Mouse (Mus musculus): ENCODE data around the gene Ankrd34b. TPM values are rescaled to one million over a fixed set of nuclear protein-coding genes. Genes with fewer than 3 reads are reported as not detected.
A peak's percentile ranks its signal among the peaks of the same experiment; 100 is the strongest.

Ankrd34b gene
- 0.08 TPM in 1 of 2 replicates, not detected in the other for polyA plus RNA-seq (2014; fragmentation: Nextera tagmentation; extraction: Ambion mirVana)

- Histone ChIP-seq H3K27me3 (ENCODE audit: control insufficient read depth, insufficient read depth, low read length) (peaks cover 39% of the 10 kb centered on the region), H3K4me1 (replicated peaks; ENCODE audit: control insufficient read depth, insufficient read depth, low read length) (peaks cover 6% of the 10 kb centered on the region; the same call in 1 of the 2 replicates), H3K9ac (ENCODE audit: low read length) (peak within 1 kb of the TSS; percentile 43; the same call in 1 of the 2 replicates), H3K4me3 (ENCODE audit: low read depth, low read length) (peak within 1 kb of the TSS; percentile 54), H3K4me2 (ENCODE audit: low read depth, low read length, severe bottlenecking) (peak within 1 kb of the TSS; percentile 96), H3K36me3 (ENCODE audit: control insufficient read depth, insufficient read depth, low read length) (no peaks in the 10 kb centered on the region), H3K9me3 (ENCODE audit: control insufficient read depth, low read length) (no peaks in the 10 kb centered on the region), H3K27ac (ENCODE audit: low read depth, low read length) (no peak within 1 kb of the TSS)
- ATAC-seq (replicated peaks; ENCODE audit: low FRiP score): peak; percentile 83
- WGBS: under 1% methylated on average over 52 of the region's 54 CpGs
- DNase-seq (ENCODE audit: low spot score): peak; percentile 75
Observed at GRCm38 (mm10) chr13:92425758-92426264, at the start of gene Ankrd34b. Gene Ankrd34b, plus strand, starts transcription at chr13:92425896.

GRCm38 (mm10) chr13:92387367-92387766, 38.3 kb upstream of the Ankrd34b start:
- Histone ChIP-seq H3K36me3 (ENCODE audit: control insufficient read depth, insufficient read depth, low read length) (no peaks in the 10 kb centered on the region; the same call in 1 of the 2 replicates), H3K9me3 (ENCODE audit: control insufficient read depth, low read length) (no peaks in the 10 kb centered on the region), H3K4me3 (ENCODE audit: low read depth, low read length) (no peak overlapping the region), H3K27ac (ENCODE audit: low read depth, low read length) (no peak overlapping the region), H3K27me3 (ENCODE audit: control insufficient read depth, insufficient read depth, low read length) (no peaks in the 10 kb centered on the region), H3K4me2 (ENCODE audit: low read depth, low read length, severe bottlenecking) (no peak overlapping the region), H3K4me1 (replicated peaks; ENCODE audit: control insufficient read depth, insufficient read depth, low read length) (no peaks in the 10 kb centered on the region), H3K9ac (ENCODE audit: low read length) (no peak overlapping the region)
- WGBS: 92% methylated on average over 3 of the region's 3 CpGs
- no peak for DNase-seq (ENCODE audit: low spot score)
- no peak for ATAC-seq (replicated peaks; ENCODE audit: low FRiP score)

GRCm38 (mm10) chr13:92393047-92393661, 32.5 kb upstream of the Ankrd34b start:
- Histone ChIP-seq H3K4me3 (ENCODE audit: low read depth, low read length) (no peak overlapping the region), H3K36me3 (ENCODE audit: control insufficient read depth, insufficient read depth, low read length) (no peaks in the 10 kb centered on the region; the same call in 1 of the 2 replicates), H3K27ac (ENCODE audit: low read depth, low read length) (no peak overlapping the region), H3K9me3 (ENCODE audit: control insufficient read depth, low read length) (no peaks in the 10 kb centered on the region), H3K4me1 (replicated peaks; ENCODE audit: control insufficient read depth, insufficient read depth, low read length) (no peaks in the 10 kb centered on the region), H3K4me2 (ENCODE audit: low read depth, low read length, severe bottlenecking) (no peak overlapping the region), H3K27me3 (ENCODE audit: control insufficient read depth, insufficient read depth, low read length) (no peaks in the 10 kb centered on the region), H3K9ac (ENCODE audit: low read length) (no peak overlapping the region)
- no peak for DNase-seq (ENCODE audit: low spot score)
- 76% methylated on average over 12 of the region's 12 CpGs for WGBS
- ATAC-seq (replicated peaks; ENCODE audit: low FRiP score): no peak

DNA sequence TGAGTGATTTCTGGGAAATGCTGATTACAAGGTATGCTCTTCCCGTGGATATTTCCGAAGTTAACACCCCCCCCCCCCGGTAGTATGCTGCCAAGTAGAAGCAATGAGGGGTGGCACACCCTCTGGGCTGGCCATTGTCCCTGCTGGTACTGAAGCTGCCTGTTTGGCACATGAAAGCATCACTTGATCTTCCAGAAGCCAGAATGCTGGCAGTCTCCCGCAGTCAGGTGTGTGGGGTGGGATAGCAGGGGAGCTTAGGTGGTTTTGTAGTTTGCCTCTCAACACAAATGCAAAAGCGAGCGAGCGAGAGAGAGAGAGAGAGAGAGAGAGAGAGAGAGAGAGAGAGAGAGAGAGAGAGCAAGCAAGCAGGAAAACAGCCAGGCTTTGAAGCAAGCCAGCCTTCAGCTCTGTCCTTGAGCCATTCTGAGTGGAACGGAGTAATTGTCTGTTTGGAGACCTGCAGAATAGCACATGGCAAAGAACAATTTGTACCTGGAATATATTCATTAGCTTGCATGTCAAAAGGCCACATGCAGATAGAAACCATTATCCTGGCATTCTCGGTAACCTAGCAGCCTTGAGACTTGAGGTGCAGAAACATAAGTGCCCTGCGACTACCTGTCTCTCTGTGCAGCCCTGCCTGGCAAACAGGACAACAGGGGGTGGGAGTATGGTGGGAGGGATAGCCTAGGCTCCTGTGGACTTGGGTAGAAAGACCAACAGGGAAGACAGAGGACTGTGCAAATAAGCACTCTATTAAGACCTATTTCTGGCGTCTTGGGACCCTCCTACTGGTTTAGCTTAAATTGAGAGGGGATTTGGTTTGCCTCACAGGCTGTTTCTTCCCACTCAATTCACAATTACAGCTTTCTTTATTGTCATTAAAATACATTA, 27.0 kb upstream of the Ankrd34b start:
- H3K9me3 ChIP-seq (ENCODE audit: control insufficient read depth, low read length): no peaks in the 10 kb centered on the region
- no peaks in the 10 kb centered on the region for H3K4me1 ChIP-seq (replicated peaks; ENCODE audit: control insufficient read depth, insufficient read depth, low read length)
- ATAC-seq (replicated peaks; ENCODE audit: low FRiP score): no peak
- H3K27me3 ChIP-seq (ENCODE audit: control insufficient read depth, insufficient read depth, low read length): no peaks in the 10 kb centered on the region
- no peak overlapping the region for H3K27ac ChIP-seq (ENCODE audit: low read depth, low read length)
- no peak overlapping the region for H3K4me3 ChIP-seq (ENCODE audit: low read depth, low read length)
- H3K36me3 ChIP-seq (ENCODE audit: control insufficient read depth, insufficient read depth, low read length): no peaks in the 10 kb centered on the region
- WGBS: 68% methylated on average over 11 of the region's 11 CpGs
- H3K9ac ChIP-seq (ENCODE audit: low read length): no peak overlapping the region
- no peak overlapping the region for H3K4me2 ChIP-seq (ENCODE audit: low read depth, low read length, severe bottlenecking)
- DNase-seq (ENCODE audit: low spot score): no peak

- Histone ChIP-seq H3K27ac (ENCODE audit: low read depth, low read length) (no peak overlapping the region), H3K4me3 (ENCODE audit: low read depth, low read length) (no peak overlapping the region), H3K4me2 (ENCODE audit: low read depth, low read length, severe bottlenecking) (no peak overlapping the region), H3K36me3 (ENCODE audit: control insufficient read depth, insufficient read depth, low read length) (no peaks in the 10 kb centered on the region), H3K9me3 (ENCODE audit: control insufficient read depth, low read length) (no peaks in the 10 kb centered on the region), H3K4me1 (replicated peaks; ENCODE audit: control insufficient read depth, insufficient read depth, low read length) (no peaks in the 10 kb centered on the region), H3K9ac (ENCODE audit: low read length) (no peak overlapping the region), H3K27me3 (ENCODE audit: control insufficient read depth, insufficient read depth, low read length) (no peaks in the 10 kb centered on the region)
- no peak for DNase-seq (ENCODE audit: low spot score)
- no peak for ATAC-seq (replicated peaks; ENCODE audit: low FRiP score)
- WGBS: 85% methylated on average over 2 of the region's 2 CpGs
Observed at GRCm38 (mm10) chr13:92402063-92402462, 23.6 kb upstream of the Ankrd34b start.

GRCm38 (mm10) chr13:92403496-92403895, 22.2 kb upstream of the Ankrd34b start:
- Histone ChIP-seq H3K4me3 (ENCODE audit: low read depth, low read length) (no peak overlapping the region), H3K4me2 (ENCODE audit: low read depth, low read length, severe bottlenecking) (no peak overlapping the region), H3K27ac (ENCODE audit: low read depth, low read length) (no peak overlapping the region), H3K9me3 (ENCODE audit: control insufficient read depth, low read length) (no peaks in the 10 kb centered on the region), H3K36me3 (ENCODE audit: control insufficient read depth, insufficient read depth, low read length) (no peaks in the 10 kb centered on the region), H3K4me1 (replicated peaks; ENCODE audit: control insufficient read depth, insufficient read depth, low read length) (no peaks in the 10 kb centered on the region), H3K9ac (ENCODE audit: low read length) (no peak overlapping the region), H3K27me3 (ENCODE audit: control insufficient read depth, insufficient read depth, low read length) (no peaks in the 10 kb centered on the region)
- WGBS: 81% methylated on average over 3 of the region's 3 CpGs
- DNase-seq (ENCODE audit: low spot score): no peak
- no peak for ATAC-seq (replicated peaks; ENCODE audit: low FRiP score)

DNA sequence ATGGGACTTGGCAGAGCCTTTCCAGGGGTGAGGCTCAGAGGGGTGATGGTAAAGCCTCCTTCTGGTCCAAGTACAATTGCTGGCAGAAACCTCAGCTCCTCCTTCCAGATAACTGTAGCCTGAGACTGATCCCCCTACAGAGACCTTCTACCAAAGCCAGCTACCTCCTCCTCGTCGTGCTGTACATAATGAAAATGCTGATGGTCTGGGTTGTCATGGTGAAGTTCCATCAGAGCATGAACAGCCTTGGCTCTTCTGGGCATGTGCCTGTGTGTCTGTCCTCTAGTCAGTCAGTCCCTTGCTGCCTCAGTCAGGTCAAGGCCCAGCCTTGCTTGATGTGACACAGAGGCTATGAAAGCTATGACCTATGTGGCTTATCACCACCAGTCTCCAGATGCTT, 15.2 kb upstream of the Ankrd34b start:
- Histone ChIP-seq H3K9ac (ENCODE audit: low read length) (no peak overlapping the region), H3K4me2 (ENCODE audit: low read depth, low read length, severe bottlenecking) (no peak overlapping the region), H3K4me3 (ENCODE audit: low read depth, low read length) (no peak overlapping the region), H3K4me1 (replicated peaks; ENCODE audit: control insufficient read depth, insufficient read depth, low read length) (no peaks in the 10 kb centered on the region), H3K27ac (ENCODE audit: low read depth, low read length) (no peak overlapping the region), H3K36me3 (ENCODE audit: control insufficient read depth, insufficient read depth, low read length) (no peaks in the 10 kb centered on the region), H3K9me3 (ENCODE audit: control insufficient read depth, low read length) (no peaks in the 10 kb centered on the region), H3K27me3 (ENCODE audit: control insufficient read depth, insufficient read depth, low read length) (no peaks in the 10 kb centered on the region)
- DNase-seq (ENCODE audit: low spot score) (no peak), ATAC-seq (replicated peaks; ENCODE audit: low FRiP score) (no peak)
- WGBS: 90% methylated on average over 2 of the region's 2 CpGs

- ATAC-seq (replicated peaks; ENCODE audit: low FRiP score): no peak
- DNase-seq (ENCODE audit: low spot score): no peak
- Histone ChIP-seq H3K27me3 (ENCODE audit: control insufficient read depth, insufficient read depth, low read length) (peaks cover 4% of the 10 kb centered on the region), H3K27ac (ENCODE audit: low read depth, low read length) (no peak overlapping the region), H3K4me3 (ENCODE audit: low read depth, low read length) (no peak overlapping the region), H3K9me3 (ENCODE audit: control insufficient read depth, low read length) (no peaks in the 10 kb centered on the region), H3K36me3 (ENCODE audit: control insufficient read depth, insufficient read depth, low read length) (no peaks in the 10 kb centered on the region), H3K9ac (ENCODE audit: low read length) (no peak overlapping the region), H3K4me1 (replicated peaks; ENCODE audit: control insufficient read depth, insufficient read depth, low read length) (no peaks in the 10 kb centered on the region), H3K4me2 (ENCODE audit: low read depth, low read length, severe bottlenecking) (no peak overlapping the region)
- 92% methylated on average over 11 of the region's 11 CpGs for WGBS
Observed at GRCm38 (mm10) chr13:92419630-92420029, 6.1 kb upstream of the Ankrd34b start.
